Comparison of ENCODE assay signal across 19 mouse cellular contexts in the genomic region with DNA sequence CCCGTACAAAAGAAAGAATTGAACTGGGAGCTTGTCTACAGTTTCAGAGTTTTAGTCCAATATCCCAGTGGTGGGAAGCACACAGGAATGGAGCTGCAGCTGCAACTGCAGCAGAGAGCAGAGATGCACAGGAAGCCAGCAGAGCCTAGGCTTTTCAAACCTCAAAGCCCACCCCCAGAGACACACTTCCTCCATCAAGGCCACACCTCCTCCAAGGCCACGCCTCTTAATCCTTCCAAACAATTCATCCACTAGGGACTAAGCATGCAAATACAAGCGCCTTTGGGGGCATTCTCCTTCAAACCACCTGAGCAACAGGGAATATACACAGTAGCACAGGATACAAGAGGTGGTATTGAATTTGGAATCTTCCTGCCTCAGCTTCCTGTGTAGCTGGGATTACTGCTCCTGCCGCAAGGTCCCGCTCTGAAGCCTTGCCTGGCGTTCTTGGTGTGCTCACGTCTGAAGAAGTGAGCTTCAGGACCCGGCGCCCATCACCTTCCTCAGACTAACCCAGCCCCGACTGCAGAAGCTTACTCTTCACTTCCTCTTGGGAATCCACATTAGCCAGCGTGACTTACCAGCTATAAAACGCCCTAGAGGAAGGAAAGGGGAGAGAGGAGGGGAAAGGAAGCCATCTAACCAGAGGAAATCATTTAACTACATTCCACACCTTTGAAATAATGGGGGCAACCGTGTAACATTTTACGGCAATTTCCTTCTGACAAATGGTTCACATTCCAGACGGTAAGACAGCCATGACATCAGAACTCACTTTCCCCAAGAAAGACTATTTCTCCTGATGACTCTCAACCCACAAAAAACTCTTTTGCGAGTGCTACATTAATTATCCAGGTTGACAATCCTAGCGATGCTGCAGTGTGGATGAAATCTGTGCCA.
DNase-seq lines count a peak whose midpoint lies in the region; TF ChIP-seq lines count a peak whose summit lies in the region.
"Had no signal": no experiment of that assay in that cellular context is flagged by ENCODE, and none has a peak within 500 bp of the region (broad histone marks: within the 10 kb centered on the region; RNA-seq: fewer than 3 reads in every experiment).

No protein-coding gene starts in this region.

- WGBS in cerebellum, adult 2 months, result 85% methylated on average over 17 of the region's 17 CpGs

- peak; percentile 37 for DNase-seq in cerebellum, adult 11-12 months
- no peak for DNase-seq in cerebellum, adult 2 months
- DNase-seq in testis, postnatal 10 days (ENCODE audit: low spot score), result no peak
- peak; percentile 99 for DNase-seq in R1 (ENCODE audit: low read depth, low spot score)
- DNase-seq in testis, postnatal 14 days (ENCODE audit: low spot score), result peak; percentile 50
- DNase-seq in left cerebral cortex, adult 18-20 months (ENCODE audit: low spot score in 2 of 2), result no peak
- no peak for DNase-seq in urinary bladder, postnatal 4 days (ENCODE audit: low spot score in 2 of 2)
- DNase-seq: embryo, embryonic 11 days; heart, adult 11 months; kidney, postnatal 36 days; layer of hippocampus, postnatal 36 days; lung, postnatal 10 days had no signal

- TF ChIP-seq POLR2A in cerebellum, adult 2 months (IDR thresholded peaks at IDR 0.05; ENCODE audit: borderline replicate concordance, insufficient read depth, low read length), result no peak
- TF ChIP-seq POLR2A in testis, adult 2 months (IDR thresholded peaks at IDR 0.05; ENCODE audit: control insufficient read depth, low read depth, low read length), result no peak

- H3K36me3 ChIP-seq in testis, adult 2 months (ENCODE audit: control insufficient read depth, insufficient read depth, low read length), result no peaks in the 10 kb centered on the region
- H3K36me3 ChIP-seq: hindbrain, embryonic 12.5 days; intestine, embryonic 15.5 days; limb, embryonic 12.5 days; liver, embryonic 15.5 days; neural tube, embryonic 12.5 days had no signal

- no peak overlapping the region; the same call in 1 of the 2 replicates for H3K27ac ChIP-seq in cerebellum, adult 2 months (ENCODE audit: insufficient read depth, low read length)
- no peak overlapping the region for H3K27ac ChIP-seq in testis, adult 2 months (ENCODE audit: control insufficient read depth, insufficient read depth, low read depth, low read length)
- H3K27ac ChIP-seq: forebrain, embryonic 13.5 days; hindbrain, embryonic 12.5 days; intestine, embryonic 15.5 days; limb, embryonic 12.5 days; liver, embryonic 15.5 days; neural tube, embryonic 12.5 days had no signal

- no peaks in the 10 kb centered on the region for H3K27me3 ChIP-seq in cerebellum, adult 2 months (ENCODE audit: control insufficient read depth, insufficient read depth, low read length)
- H3K27me3 ChIP-seq in testis, adult 2 months (ENCODE audit: control insufficient read depth, insufficient read depth, low read length), result no peaks in the 10 kb centered on the region
- H3K27me3 ChIP-seq: forebrain, embryonic 13.5 days; hindbrain, embryonic 12.5 days; intestine, embryonic 15.5 days; limb, embryonic 12.5 days; liver, embryonic 15.5 days; neural tube, embryonic 12.5 days had no signal

- peaks cover 13% of the 10 kb centered on the region for H3K4me1 ChIP-seq in cerebellum, adult 2 months (ENCODE audit: control insufficient read depth, insufficient read depth, low read length)
- H3K4me1 ChIP-seq in testis, adult 2 months (ENCODE audit: control insufficient read depth, insufficient read depth, low read length), result 0 out of 2 replicates have a peak, but pooled peaks cover 2% of the 10 kb centered on the region
- H3K4me1 ChIP-seq: forebrain, embryonic 13.5 days; hindbrain, embryonic 12.5 days; intestine, embryonic 15.5 days; liver, embryonic 15.5 days; neural tube, embryonic 12.5 days had no signal

- TF ChIP-seq CTCF in cerebellum, adult 2 months (IDR thresholded peaks at IDR 0.05; ENCODE audit: borderline replicate concordance, insufficient read depth, low read depth, low read length), result no peak
- no peak for TF ChIP-seq CTCF in testis, adult 2 months (IDR thresholded peaks at IDR 0.05; ENCODE audit: control insufficient read depth, insufficient read depth, insufficient replicate concordance, low read depth, low read length)

- H3K4me3 ChIP-seq in cerebellum, adult 2 months (replicated peaks; ENCODE audit: insufficient read depth, low read depth, low read length), result no peak overlapping the region
- peak overlapping the region; percentile 23; the same call in 1 of the 2 replicates for H3K4me3 ChIP-seq in testis, adult 2 months (ENCODE audit: control insufficient read depth, low read depth, low read length)
- H3K4me3 ChIP-seq: forebrain, embryonic 13.5 days; hindbrain, embryonic 12.5 days; intestine, embryonic 15.5 days; limb, embryonic 12.5 days; liver, embryonic 15.5 days; neural tube, embryonic 12.5 days had no signal

Comparison
In these comparisons a context has a peak if more than half of its experiments do, and no peak if none do; other contexts are left out.
1. DNase-seq: peak in cerebellum, adult 11-12 months (single experiment), R1 (single experiment) and testis, postnatal 14 days (single experiment); none in cerebellum, adult 2 months (0 of 2), testis, postnatal 10 days (single experiment), left cerebral cortex, adult 18-20 months (0 of 2) and urinary bladder, postnatal 4 days (0 of 2).